Mouse (Mus musculus): ENCODE data around the gene Dnah2. TPM values are rescaled to one million over a fixed set of nuclear protein-coding genes. Genes with fewer than 3 reads are reported as not detected.

The Dnah2 gene
- total and polyA plus RNA-seq, 3 experiments = 0.08 to 0.41 (median 0.23) TPM

GRCm38 (mm10) chr11:69461568-69461967 is 87.3 kb downstream of the Dnah2 start:
- Histone ChIP-seq H3K79me2 (replicated peaks; ENCODE audit: control insufficient read depth, insufficient read depth, low read length) (no peaks in the 10 kb centered on the region), H3K9ac (ENCODE audit: low read depth, low read length) (no peak overlapping the region), H3K27me3 (ENCODE audit: control insufficient read depth, insufficient read depth, low read length) (no peaks in the 10 kb centered on the region), H3K4me1 (ENCODE audit: control insufficient read depth, insufficient read depth, low read length) (no peaks in the 10 kb centered on the region), H3K4me3 (no peak overlapping the region), H3K27ac (no peak overlapping the region), H3K36me3 (ENCODE audit: control insufficient read depth, insufficient read depth, low read length) (no peaks in the 10 kb centered on the region)
- TF ChIP-seq POLR2A (IDR thresholded peaks at IDR 0.05; ENCODE audit: insufficient read depth, low read depth, low read length) (no peak), CTCF (IDR thresholded peaks at IDR 0.05) (no peak), EP300 (IDR thresholded peaks at IDR 0.05; ENCODE audit: insufficient read depth, low read depth, low read length) (no peak)
- 54% methylated on average over 5 of the region's 5 CpGs for WGBS
- intact Hi-C loops (cut with DNase I) = no loop called here
- DNase-seq = no peak

- no peak for TF ChIP-seq CTCF (IDR thresholded peaks at IDR 0.05)
- TF ChIP-seq EP300 (IDR thresholded peaks at IDR 0.05; ENCODE audit: insufficient read depth, low read depth, low read length) = no peak
- no peak for TF ChIP-seq POLR2A (IDR thresholded peaks at IDR 0.05; ENCODE audit: insufficient read depth, low read depth, low read length)
- Histone ChIP-seq H3K36me3 (ENCODE audit: control insufficient read depth, insufficient read depth, low read length) (no peaks in the 10 kb centered on the region), H3K27ac (no peak overlapping the region), H3K79me2 (replicated peaks; ENCODE audit: control insufficient read depth, insufficient read depth, low read length) (no peaks in the 10 kb centered on the region), H3K9ac (ENCODE audit: low read depth, low read length) (no peak overlapping the region), H3K27me3 (ENCODE audit: control insufficient read depth, insufficient read depth, low read length) (no peaks in the 10 kb centered on the region), H3K4me1 (ENCODE audit: control insufficient read depth, insufficient read depth, low read length) (no peaks in the 10 kb centered on the region), H3K4me3 (no peak overlapping the region)
- DNase-seq = no peak
- intact Hi-C loops (cut with DNase I) = no loop called here
- WGBS = 63% methylated on average over 4 of the region's 4 CpGs
Measured at GRCm38 (mm10) chr11:69459883-69460282, 89.0 kb downstream of the Dnah2 start.

- Histone ChIP-seq H3K27ac (no peak overlapping the region), H3K9ac (ENCODE audit: low read depth, low read length) (no peak overlapping the region), H3K36me3 (ENCODE audit: control insufficient read depth, insufficient read depth, low read length) (no peaks in the 10 kb centered on the region), H3K4me1 (ENCODE audit: control insufficient read depth, insufficient read depth, low read length) (no peaks in the 10 kb centered on the region; the same call in 1 of the 2 replicates), H3K4me3 (no peak overlapping the region), H3K27me3 (ENCODE audit: control insufficient read depth, insufficient read depth, low read length) (no peaks in the 10 kb centered on the region), H3K79me2 (replicated peaks; ENCODE audit: control insufficient read depth, insufficient read depth, low read length) (no peaks in the 10 kb centered on the region)
- no peak for DNase-seq
- TF ChIP-seq EP300 (IDR thresholded peaks at IDR 0.05; ENCODE audit: insufficient read depth, low read depth, low read length) (no peak), POLR2A (IDR thresholded peaks at IDR 0.05; ENCODE audit: insufficient read depth, low read depth, low read length) (no peak), CTCF (IDR thresholded peaks at IDR 0.05) (no peak)
- WGBS = 39% methylated on average over 6 of the region's 6 CpGs
- intact Hi-C loops (cut with DNase I) = no loop called here
Measured at GRCm38 (mm10) chr11:69457006-69457579, 91.8 kb downstream of the Dnah2 start.

GRCm38 (mm10) chr11:69452114-69452867 is 96.6 kb downstream of the Dnah2 start:
- Histone ChIP-seq H3K27me3 (ENCODE audit: control insufficient read depth, insufficient read depth, low read length) (no peaks in the 10 kb centered on the region), H3K9ac (ENCODE audit: low read depth, low read length) (peak overlapping the region; percentile 66), H3K27ac (peak overlapping the region; percentile 77), H3K4me1 (ENCODE audit: control insufficient read depth, insufficient read depth, low read length) (peaks cover 4% of the 10 kb centered on the region), H3K4me3 (peak overlapping the region; percentile 17), H3K36me3 (ENCODE audit: control insufficient read depth, insufficient read depth, low read length) (no peaks in the 10 kb centered on the region), H3K79me2 (replicated peaks; ENCODE audit: control insufficient read depth, insufficient read depth, low read length) (no peaks in the 10 kb centered on the region)
- WGBS = 30% methylated on average over 23 of the region's 23 CpGs
- peak; percentile 66 to 77 for DNase-seq
- TF ChIP-seq CTCF (IDR thresholded peaks at IDR 0.05) = no peak
- peak; percentile 77; the same call in 1 of the 2 replicates for TF ChIP-seq EP300 (IDR thresholded peaks at IDR 0.05; ENCODE audit: insufficient read depth, low read depth, low read length)
- peak; percentile 74 for TF ChIP-seq POLR2A (IDR thresholded peaks at IDR 0.05; ENCODE audit: insufficient read depth, low read depth, low read length)
- intact Hi-C loops (cut with DNase I) = loop anchor here (1.0 kb wide), 1 partner anchor 51 kb away; no protein-coding TSS in a partner anchor

GRCm38 (mm10) chr11:69447299-69447698 is 101.6 kb downstream of the Dnah2 start:
- intact Hi-C loops (cut with DNase I) = no loop called here
- no peak for TF ChIP-seq EP300 (IDR thresholded peaks at IDR 0.05; ENCODE audit: insufficient read depth, low read depth, low read length)
- no peak for TF ChIP-seq POLR2A (IDR thresholded peaks at IDR 0.05; ENCODE audit: insufficient read depth, low read depth, low read length)
- Histone ChIP-seq H3K27me3 (ENCODE audit: control insufficient read depth, insufficient read depth, low read length) (no peaks in the 10 kb centered on the region), H3K4me1 (ENCODE audit: control insufficient read depth, insufficient read depth, low read length) (peaks cover 8% of the 10 kb centered on the region), H3K27ac (no peak overlapping the region), H3K79me2 (replicated peaks; ENCODE audit: control insufficient read depth, insufficient read depth, low read length) (no peaks in the 10 kb centered on the region), H3K36me3 (ENCODE audit: control insufficient read depth, insufficient read depth, low read length) (no peaks in the 10 kb centered on the region), H3K9ac (ENCODE audit: low read depth, low read length) (no peak overlapping the region), H3K4me3 (no peak overlapping the region)
- no peak for DNase-seq
- 88% methylated on average over 7 of the region's 7 CpGs for WGBS

GRCm38 (mm10) chr11:69443328-69443727 is 105.6 kb downstream of the Dnah2 start:
- no peak overlapping the region for H3K9ac ChIP-seq (ENCODE audit: low read depth, low read length)
- no peaks in the 10 kb centered on the region for H3K79me2 ChIP-seq (replicated peaks; ENCODE audit: control insufficient read depth, insufficient read depth, low read length)
- peaks cover 4% of the 10 kb centered on the region for H3K4me1 ChIP-seq (ENCODE audit: control insufficient read depth, insufficient read depth, low read length)
- intact Hi-C loops (cut with DNase I) = no loop called here
- H3K27ac ChIP-seq = peak overlapping the region; percentile 48
- peak; percentile 42 to 43 for DNase-seq
- TF ChIP-seq POLR2A (IDR thresholded peaks at IDR 0.05; ENCODE audit: insufficient read depth, low read depth, low read length) (no peak), EP300 (IDR thresholded peaks at IDR 0.05; ENCODE audit: insufficient read depth, low read depth, low read length) (0 out of 2 replicates have a peak, but pooled peaks have one; percentile 66)
- 30% methylated on average over 5 of the region's 5 CpGs for WGBS
- H3K27me3 ChIP-seq (ENCODE audit: control insufficient read depth, insufficient read depth, low read length) = no peaks in the 10 kb centered on the region
- H3K4me3 ChIP-seq = no peak overlapping the region
- H3K36me3 ChIP-seq (ENCODE audit: control insufficient read depth, insufficient read depth, low read length) = no peaks in the 10 kb centered on the region

All from heart, adult 2 months (tissue).